Mouse (Mus musculus) kidney, adult 18-20 months (tissue): ENCODE measurements around the gene Usp8.
A peak's percentile ranks its signal among the peaks of the same experiment; 100 is the strongest.

Experiments used
- DNase-seq: peaks from one replicate; pipeline ENCODE4 v3.0.0; 2021

Usp8 gene

GRCm38 (mm10) chr2:126706759-126707437 is at the start of gene Usp8:
Usp8 (plus strand) TSS chr2:126707328.
- DNase-seq: peak; percentile 98

DNA sequence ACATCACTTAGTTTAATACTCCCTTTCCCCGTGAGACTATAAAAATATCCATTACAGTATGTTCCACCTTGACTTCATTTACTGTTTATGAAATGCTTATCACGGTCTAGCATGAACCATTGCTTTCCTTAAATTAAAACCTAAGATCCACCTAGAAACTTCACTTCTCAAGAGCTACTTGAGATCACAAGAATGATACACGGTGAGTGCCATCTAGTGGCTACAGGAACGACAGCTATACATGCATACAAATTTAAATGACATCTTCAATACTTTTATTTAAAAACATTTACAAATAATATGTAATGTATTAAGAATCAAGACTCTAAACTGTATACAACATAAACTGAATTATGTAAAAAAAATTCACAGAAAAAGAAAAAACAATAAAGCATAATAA is 43.6 kb upstream of the Usp8 start:
- DNase-seq: no peak

- no peak for DNase-seq
Measured at GRCm38 (mm10) chr2:126665984-126666383, 41.1 kb upstream of the Usp8 start.

DNA sequence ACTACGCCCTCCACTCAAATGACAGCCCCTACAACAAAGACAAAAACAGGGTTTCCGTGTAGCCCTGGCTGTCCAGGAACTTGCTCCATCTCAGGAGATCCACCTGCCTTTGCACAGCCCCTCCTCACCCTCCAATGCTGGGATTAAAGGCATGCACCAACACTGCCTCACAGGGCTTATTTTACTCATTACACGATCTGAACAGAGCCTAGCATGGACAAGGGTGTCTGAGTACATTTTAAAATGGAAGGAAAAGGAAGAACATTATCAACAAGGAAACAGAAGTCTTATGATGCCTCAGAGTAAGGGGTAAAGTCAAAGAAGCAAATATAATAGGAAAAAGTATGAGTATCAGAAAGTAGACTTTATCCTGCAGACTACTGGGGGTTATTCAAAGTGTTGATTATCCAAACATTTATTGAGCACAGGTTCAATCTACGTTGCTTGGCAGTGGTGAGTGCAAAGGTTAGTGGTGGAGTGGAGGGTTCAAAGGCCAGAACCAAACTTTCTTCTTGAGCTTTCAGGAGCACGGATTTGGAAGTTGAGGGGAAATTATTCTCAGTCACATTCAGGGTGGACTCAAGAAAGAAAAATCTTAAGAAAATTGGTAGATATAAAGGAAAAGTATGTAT is 38.4 kb upstream of the Usp8 start:
- DNase-seq: no peak

- DNase-seq: no peak
Measured at GRCm38 (mm10) chr2:126673317-126674242, 33.5 kb upstream of the Usp8 start.

DNA sequence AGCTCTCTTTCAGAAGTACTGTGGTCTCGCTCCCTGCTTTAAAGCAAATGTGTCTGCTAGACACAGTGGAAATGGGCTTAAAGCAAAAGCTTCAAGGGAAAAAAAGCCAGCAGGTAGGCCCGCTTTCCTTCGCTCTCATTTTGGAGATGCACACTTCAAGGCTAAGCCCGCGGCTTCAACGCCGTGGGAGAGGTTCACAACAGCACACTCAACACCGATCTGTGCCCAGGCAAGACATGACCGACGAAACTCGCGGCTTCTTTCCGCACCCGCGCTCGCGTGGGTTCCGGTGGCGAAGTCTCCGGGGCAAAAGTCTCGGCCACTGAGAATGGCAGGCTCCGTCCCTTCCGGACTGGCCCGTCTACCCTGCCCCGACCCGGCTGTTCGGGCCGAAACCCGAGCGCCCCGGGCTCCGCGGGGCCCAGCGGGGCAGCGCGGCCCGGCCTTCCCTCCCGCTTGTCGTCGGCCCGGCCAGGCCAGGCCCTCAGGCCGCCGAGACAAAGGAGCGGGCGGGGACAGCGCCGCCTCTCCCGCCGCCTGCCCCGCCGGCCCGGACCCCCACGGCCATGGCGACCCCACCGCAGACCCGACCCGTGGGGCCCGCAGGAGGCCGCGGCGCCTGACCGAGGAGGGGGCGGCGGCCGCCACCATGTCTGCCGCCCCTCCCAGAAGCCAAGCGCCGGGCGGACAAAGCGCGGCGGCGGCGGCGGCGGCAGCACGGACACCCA is 32.5 kb upstream of the Usp8 start:
- DNase-seq: peak; percentile 73

DNA sequence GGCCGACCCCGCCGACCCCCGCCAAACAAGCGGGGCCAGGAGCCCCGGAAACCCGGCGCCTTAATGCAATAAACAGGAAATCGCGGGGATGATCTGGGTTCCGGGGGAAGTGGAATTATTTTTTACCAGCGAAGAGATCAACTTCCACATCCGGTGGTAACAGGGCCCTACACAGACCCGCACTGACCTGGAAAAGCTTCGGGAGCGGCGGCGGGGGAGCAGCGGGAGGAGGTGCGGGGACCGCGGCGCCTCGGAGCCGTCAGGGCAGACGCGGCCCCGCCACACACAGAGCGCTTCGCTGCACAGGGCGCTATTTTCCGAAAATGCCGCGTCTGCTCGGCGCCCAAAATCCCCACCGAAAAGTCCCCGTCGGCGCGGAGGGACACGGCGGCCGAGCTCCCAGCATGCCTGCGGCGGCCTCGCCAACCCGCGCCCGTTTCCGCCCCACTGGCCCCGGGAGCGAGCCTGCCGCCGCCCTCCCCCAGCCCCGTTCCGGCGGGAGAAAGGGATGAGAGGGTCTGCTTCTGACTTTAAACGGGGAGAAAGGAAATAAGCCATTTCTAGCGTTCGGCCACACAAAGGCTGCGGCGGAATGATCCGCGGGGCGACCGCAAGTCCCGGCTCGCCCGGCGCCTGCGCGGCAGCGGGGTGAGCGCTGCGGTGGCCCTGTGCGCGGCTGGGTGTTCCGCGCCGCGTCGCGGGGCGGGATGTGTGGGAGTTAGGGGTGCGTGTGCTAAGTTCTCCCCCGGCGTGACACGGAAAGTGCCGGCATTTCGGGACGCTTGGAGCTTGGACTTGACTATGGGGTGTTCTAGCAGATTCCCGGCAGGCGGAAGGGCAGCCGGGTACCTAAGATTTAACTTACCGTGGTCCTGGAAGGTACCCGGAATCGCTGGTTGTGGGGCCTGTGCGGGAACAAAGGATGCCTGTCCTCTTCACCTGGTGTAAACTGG is 31.7 kb upstream of the Usp8 start:
- peak; percentile 94 for DNase-seq

DNA sequence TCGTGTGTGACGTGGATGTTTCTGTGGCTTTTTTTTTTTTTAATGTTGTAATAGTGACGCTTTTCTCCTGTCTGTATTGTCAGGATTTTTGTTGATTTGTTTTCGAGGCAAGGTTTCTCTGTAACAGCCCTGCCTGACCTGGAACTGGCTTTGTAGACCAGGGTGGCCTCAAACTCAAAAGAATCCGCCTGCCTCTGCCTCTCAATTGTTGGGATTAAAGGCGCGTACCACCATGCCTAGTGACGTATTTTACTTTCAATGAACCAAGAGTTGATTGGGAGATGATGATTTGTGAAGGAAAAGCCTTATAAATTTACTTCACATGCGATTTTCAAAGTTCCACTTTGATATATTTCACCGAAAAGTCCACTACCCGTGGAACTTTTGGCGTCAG is 31.0 kb upstream of the Usp8 start, which contains the start of gene Gabpb1:
TSS of gene Gabpb1 (minus strand) at position 216 of the 394 bp plus-strand sequence.
- no peak for DNase-seq

DNA sequence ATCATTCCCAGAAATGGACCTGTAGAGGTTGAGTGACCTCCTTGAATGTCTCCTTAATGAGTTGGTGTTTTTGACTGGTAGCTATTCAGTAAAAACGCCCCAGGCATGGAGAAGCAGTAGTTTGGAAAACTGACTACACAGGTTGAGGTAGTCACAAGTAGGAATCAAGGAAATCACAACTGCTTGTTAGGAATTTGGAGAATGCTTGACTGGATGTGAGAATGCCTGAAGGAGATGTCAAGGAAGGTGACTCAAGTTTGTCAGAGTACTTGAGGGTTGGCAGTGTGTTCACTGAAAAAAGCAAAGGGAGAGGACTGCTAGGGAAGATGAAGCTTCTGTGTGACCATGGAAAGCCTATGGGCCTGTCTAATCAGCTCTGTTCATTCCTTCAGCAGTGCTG is 29.8 kb upstream of the Usp8 start:
- DNase-seq: no peak

DNA sequence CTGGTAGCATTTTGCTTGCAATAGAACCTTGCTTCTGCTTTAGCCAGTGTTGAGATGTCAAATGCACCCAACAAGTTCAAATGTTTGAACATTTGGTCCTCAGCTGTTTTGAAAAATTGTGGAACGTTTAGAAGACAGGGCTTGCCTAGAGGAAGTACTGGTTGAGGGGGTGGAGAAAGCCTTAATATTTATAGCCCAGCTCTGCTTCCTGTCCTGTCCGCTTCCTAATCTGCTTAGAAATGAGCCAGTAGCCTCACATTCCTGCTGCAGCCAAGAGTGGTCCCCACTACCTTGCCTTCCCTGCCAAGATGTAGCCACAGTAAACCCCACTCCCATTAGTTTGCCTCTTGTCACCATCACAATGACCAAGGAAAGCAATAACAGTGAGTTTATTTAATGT is 24.8 kb upstream of the Usp8 start:
- no peak for DNase-seq

DNA sequence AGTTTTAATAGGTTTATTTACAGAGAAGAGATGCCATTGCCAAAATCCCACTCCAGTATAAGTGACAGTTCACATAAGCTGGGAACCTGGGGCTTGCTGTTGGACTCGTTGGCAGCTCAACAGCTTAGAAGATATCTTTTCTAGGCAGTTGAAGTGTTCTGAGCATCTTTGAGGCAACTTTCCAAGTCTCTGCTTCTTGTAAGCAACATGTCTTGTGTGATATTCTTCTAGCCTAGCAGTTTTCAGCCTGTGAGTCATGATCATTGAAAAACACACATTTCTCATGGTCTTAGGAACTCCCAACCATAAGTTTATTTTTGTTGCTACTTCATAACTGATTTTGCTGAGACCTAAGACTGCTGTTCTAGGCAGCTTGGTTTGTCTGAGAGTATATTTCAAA is 24.2 kb upstream of the Usp8 start:
- DNase-seq: no peak

DNA sequence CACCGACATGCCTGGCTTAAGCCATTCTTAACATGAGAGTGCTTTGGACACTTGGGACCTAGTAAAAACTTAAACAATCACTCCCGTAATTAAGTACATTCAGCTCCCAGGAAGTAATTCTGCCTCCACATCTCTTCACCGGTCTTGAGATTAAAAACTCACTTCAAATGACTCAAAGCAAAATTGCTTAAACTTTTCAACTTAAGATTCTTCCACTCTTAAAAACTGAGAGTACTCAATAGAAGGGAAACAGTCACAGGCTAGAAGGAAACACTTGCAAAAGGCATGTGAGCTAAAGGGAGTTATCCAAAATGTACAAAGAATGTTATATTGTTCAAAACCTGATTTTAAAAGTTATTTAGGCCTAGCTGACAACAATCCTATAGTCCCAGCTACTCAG is 15.8 kb upstream of the Usp8 start:
- no peak for DNase-seq

DNA sequence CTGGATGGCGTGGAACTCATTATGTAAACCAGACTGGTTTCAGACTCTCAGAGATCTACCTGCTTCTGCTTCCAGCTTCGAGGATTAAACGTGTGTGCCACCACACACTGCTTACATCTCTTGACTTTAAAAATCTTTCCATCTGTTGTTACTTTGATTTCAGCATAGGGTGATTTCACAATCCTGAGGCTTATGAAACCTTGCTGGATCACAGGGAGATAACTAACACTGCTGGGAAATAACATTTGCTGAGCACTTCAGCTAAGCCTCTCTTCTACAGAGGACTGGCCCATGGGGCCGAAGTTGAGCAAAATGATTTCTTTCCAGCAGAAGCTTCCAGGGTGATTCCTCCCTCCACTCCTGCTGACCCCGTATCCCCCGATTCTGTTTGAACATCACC is 11.8 kb upstream of the Usp8 start:
- no peak for DNase-seq

GRCm38 (mm10) chr2:126707438-126707779 is 281 bp downstream of the Usp8 start:
- DNase-seq: no peak

DNA sequence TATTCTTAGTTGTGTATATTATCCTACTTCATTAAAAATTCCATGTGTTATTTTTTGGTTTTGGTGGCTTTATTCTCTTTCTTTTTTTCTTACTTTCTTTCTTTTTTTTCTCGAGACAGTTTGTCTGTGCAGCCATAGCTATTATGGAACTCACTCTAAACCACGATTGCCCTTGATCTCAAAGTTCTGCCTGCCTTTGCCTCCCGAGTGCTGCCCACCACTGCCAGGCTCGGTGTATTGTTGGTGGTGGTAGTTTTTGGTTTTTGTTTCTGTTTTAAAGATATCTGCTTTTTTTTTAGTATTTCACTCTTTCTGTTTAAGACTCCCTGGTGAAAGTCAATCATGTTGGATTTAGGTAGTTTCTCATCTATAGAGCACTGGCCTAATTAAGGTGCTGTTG is 1.2 kb downstream of the Usp8 start:
- no peak for DNase-seq

GRCm38 (mm10) chr2:126712526-126712925 is 5.4 kb downstream of the Usp8 start:
- DNase-seq: peak; percentile 30

DNA sequence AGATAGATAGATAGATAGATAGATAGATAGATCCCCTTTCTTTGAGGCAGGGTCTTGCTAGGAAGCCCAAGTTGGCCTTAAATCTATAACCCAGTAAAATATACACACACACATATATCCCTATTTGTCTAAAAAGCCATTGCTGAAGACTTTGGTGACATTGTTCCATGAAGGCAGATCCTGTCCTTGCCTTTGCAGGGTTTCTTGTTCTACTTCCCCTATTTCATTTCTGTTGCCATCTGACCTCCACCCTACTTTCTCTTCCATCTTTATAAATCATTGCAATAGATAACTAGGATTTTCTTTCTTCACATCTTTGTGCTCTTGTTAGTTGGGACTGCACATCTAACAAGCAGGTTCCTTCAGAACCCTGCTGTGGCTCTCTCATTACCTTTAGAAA is 5.8 kb downstream of the Usp8 start:
- no peak for DNase-seq

- DNase-seq: no peak
Measured at GRCm38 (mm10) chr2:126729207-126729606, 22.1 kb downstream of the Usp8 start.

DNA sequence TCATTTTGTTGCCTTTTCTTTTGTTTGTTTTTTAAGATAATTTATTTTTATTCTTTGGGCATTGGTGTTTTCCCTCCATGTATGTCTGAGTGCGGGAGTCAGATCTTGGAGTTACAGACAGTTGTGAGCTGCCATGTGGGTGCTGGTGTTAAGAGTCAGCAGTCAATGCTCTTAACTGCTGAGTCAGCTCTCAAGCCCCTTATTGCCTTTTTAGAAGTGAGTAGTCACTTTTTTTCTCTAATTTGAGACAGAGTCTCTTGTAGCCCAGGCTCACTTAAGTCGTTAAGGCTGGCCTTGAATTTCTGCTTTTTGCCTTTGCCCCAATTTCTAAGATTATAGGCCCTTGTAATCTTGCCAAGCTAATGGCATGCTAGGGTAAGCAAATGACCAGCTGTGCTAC is 23.4 kb downstream of the Usp8 start:
- DNase-seq: no peak

DNA sequence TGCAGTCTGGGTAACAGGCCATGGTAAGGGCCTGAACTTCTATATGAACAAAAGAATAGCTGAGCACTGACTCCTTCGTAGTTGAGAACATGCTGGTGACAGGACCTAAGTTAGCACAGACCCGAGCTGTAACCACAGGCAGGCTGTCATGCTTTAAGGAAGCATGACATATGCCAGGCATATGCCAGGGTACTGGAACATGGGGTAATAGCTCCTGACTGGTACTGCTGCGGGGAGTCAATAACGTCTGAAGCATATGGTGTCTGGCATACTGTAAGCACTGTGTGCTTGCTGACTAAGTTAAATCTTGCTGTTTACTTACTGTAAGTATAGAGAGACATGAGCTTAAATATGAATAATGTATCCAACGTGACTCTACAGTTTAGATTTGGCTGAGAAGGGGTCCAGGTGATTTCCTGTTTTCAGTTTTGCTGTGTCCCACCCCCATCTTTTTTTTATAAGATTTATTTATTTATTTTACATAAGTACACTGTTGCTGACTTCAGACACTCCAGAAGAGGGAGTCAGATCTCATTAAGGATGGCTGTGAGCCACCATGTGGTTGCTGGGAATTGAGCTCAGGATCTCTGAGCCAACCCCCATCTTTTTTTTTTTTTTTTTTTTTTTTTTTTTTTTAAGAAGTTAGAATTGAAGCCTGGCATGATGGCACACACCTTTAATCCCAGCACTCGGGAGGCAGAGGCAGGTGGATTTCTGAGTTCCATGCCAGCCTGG is 28.4 kb downstream of the Usp8 start:
- DNase-seq: no peak

DNA sequence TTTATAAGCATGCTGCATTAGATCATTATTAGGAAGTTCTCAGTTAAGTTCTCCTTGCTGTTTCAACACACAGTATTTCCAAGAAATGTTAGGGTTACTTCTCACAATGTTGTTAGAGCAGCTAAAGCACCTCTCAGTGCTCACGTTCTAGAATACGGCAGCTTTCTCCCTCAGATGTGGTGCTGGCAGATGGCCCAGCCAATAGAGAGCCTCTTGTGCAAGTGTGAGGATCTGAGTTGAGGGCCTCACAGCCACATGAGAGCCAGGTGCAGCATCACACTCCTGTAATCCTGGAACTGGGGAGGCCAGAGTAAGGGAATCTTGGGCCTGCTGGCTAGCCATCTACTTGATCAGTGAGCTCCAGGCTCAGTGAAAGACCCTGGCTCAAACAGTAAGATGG is 33.2 kb downstream of the Usp8 start:
- no peak for DNase-seq
